Mouse (Mus musculus) cortical plate, adult 2 months (tissue): ENCODE results near the gene Espnl. TPM values are rescaled to one million over a fixed set of nuclear protein-coding genes. Genes with fewer than 3 reads are reported as not detected.

Source experiments
- H3K27ac ChIP-seq: fragments of 200-500 bp; 2 replicates; pipeline ENCODE4 v1.5.1; 2012; ENCODE audit warnings: low read length, control low read depth, inconsistent platforms; ENCODE audit not compliant: insufficient read depth
- H3K4me1 ChIP-seq: fragments of 200-500 bp; 2 replicates; pipeline ENCODE4 v1.6.1; 2011; ENCODE audit warnings: low read length; ENCODE audit not compliant: control insufficient read depth, insufficient read depth
- H3K4me3 ChIP-seq: fragments of 200-500 bp; 2 replicates; pipeline ENCODE4 v1.5.1; 2011; ENCODE audit warnings: mild to moderate bottlenecking, low read length, control low read depth; ENCODE audit not compliant: insufficient read depth
- CTCF ChIP-seq: fragments of 200-500 bp; IDR thresholded peaks from 2 replicates; pipeline ENCODE4 v1.5.1; 2011; ENCODE audit warnings: mild to moderate bottlenecking, control low read depth, low read length; ENCODE audit not compliant: insufficient read depth; ENCODE audit errors: extremely low read depth
- POLR2A ChIP-seq: fragments of 200-500 bp; IDR thresholded peaks from 2 replicates; pipeline ENCODE4 v1.6.1; 2011; ENCODE audit warnings: mild to moderate bottlenecking, low read length, control low read depth; ENCODE audit not compliant: insufficient read depth; ENCODE audit errors: extremely low read depth
- polyA plus RNA-seq: library from polyadenylated mRNA; depleted of rRNA; stranded (reverse); fragments of >200 nt; gene quantifications from 2 replicates; pipeline ENCODE4 v1.2.3, GENCODE M21; 2012; rRNA removed

Gene Espnl
- polyA plus RNA-seq, 1 experiment: 0.19 TPM

DNA sequence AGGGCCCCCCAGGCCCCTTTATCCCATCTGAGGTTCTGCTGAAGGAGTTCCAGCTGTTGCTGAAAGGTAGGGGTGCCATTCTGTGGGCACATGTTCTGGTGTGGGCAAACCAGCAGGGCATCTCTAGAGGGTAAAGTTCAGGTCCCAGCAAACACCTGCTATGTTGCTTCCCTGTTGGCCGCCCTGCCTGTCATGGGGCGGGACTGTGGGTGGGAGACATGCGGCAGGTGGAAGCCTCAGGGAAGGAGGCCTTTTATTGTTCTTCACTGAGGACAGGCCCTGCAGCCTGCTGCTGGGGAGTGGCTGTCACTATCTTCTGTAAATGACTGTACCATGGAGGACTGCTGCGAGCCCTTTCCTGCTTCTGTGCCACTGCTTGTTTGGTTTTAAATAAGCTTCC is 47.5 kb downstream of the Espnl start:
- TF ChIP-seq CTCF: no peak
- TF ChIP-seq POLR2A: no peak

DNA sequence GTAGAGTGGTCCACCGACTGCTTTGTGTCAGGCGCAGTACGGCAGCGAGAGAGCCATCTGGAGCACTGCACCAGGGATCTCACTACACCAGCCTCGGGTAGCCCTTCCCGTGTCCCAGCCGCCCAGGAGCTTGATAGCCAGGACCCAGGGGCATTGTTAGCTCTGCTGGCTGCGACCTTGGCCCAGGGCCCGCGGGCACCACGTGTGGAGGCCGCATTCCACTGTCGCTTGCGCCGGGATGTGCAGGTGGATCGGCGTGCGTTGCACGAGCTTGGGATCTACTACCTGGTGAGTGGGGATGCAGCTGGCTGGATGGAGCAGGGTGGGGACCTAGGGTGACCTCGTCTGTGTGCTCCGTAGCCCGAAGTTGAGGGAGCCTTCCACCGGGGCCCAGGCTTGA is 48.2 kb downstream of the Espnl start:
- no peak overlapping the region for H3K4me3 ChIP-seq
- no peak for TF ChIP-seq POLR2A
- no peak for TF ChIP-seq CTCF
- H3K27ac ChIP-seq: no peak overlapping the region
- H3K4me1 ChIP-seq: no peaks in the 10 kb centered on the region

More for the DNA sequence above, 47.5 kb downstream of the Espnl start:
- Histone ChIP-seq H3K4me1 (no peaks in the 10 kb centered on the region), H3K4me3 (no peak overlapping the region), H3K27ac (no peak overlapping the region)

DNA sequence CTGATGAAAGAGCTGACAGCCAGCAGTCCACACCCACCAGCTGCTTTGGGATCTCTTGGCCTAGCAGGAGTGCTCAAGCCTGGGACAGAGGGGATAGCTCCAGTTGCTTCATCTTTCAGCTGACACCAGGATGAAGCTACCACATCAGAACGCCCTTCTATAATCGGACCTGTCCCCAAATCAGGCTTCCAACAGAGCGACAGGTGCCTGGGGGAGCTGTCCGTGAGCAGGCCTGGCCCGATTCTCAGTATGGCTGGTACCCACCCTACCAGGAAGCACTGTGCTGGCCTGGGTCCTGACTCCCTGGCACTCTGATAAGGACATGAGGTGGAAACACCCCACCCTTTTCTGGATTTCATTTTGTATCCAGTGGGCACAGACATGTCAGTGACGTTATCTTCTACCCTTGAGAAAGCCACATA is 51.5 kb downstream of the Espnl start:
- TF ChIP-seq POLR2A: no peak
- TF ChIP-seq CTCF: no peak
- H3K4me1 ChIP-seq: no peaks in the 10 kb centered on the region
- H3K4me3 ChIP-seq: no peak overlapping the region
- H3K27ac ChIP-seq: no peak overlapping the region

DNA sequence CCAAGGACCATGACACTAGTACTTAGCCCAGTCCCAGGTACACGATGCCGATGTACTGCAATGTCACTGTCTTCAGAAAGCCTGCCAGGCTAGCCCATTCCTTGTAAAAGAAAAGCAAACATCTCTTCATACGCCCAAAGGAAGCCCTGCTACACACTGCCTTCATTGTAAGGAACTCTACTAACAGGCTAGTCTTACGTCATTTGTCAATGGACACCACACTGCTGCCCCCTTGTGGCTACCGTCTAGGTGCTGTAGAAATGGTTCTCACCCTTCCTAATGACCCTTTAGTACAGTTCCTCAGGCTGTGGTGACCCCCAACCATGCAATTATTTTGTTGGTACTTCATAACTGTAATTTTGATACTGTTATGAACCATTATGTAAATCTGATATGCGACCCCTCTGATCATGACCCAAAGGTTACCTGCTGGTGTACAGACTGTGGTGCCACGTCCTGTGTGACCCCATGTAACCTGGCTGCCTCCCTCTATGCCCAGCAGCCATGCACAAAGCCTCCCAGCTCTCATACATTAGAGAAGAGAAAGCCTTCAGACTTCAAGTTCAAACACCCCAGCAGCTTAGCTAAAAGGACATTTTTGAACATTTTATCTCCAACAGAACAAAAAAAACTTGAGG is 58.7 kb downstream of the Espnl start:
- no peak overlapping the region for H3K4me3 ChIP-seq
- TF ChIP-seq CTCF: peak; percentile 86
- no peak for TF ChIP-seq POLR2A
- H3K4me1 ChIP-seq: peaks cover 5% of the 10 kb centered on the region
- no peak overlapping the region for H3K27ac ChIP-seq

GRCm38 (mm10) chr1:91381091-91381471 is 59.2 kb downstream of the Espnl start:
- Histone ChIP-seq H3K27ac (no peak overlapping the region), H3K4me3 (no peak overlapping the region), H3K4me1 (peaks cover 5% of the 10 kb centered on the region)
- no peak for TF ChIP-seq POLR2A
- TF ChIP-seq CTCF: no peak

DNA sequence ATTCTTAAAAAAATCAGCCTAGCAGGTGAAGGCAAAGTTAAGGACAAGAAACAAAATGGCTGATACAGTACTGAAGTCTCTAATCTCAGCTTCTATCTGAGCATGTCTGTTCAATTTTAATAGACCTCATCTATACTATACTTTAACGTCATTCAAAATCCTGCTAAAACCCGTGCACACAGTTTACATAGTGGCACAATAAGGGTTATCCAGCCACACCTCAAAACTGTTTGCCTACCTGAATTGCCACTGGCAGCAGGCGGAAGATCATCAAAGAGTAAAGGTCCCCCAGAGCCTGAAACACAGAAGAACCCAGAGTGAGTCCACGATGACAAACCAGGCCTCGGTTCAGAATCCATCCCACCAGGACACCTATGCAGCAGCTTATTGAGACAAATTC is 68.5 kb downstream of the Espnl start:
- Histone ChIP-seq H3K27ac (no peak overlapping the region), H3K4me1 (no peaks in the 10 kb centered on the region; the same call in 1 of the 2 replicates), H3K4me3 (no peak overlapping the region)
- TF ChIP-seq POLR2A: no peak
- TF ChIP-seq CTCF: no peak

- no peak overlapping the region; the same call in 1 of the 2 replicates for H3K27ac ChIP-seq
- TF ChIP-seq POLR2A (no peak), CTCF (no peak)
- peak overlapping the region; percentile 88 for H3K4me3 ChIP-seq
- peaks cover 3% of the 10 kb centered on the region for H3K4me1 ChIP-seq
Measured at GRCm38 (mm10) chr1:91397927-91398259, 76.0 kb downstream of the Espnl start.

Other genes with a start within 250 kb of the Espnl start
- gene Rbm44, start 177.0 kb upstream of the Espnl start, polyA plus RNA-seq: 0.04 TPM in 1 of 2 replicates, not detected in the other
- 76.5 and 76.6 TPM in 2 replicates for gene Ramp1, start 142.3 kb upstream of the Espnl start, polyA plus RNA-seq
- 60.0 and 65.7 TPM in 2 replicates for gene Ube2f, start 71.8 kb upstream of the Espnl start, polyA plus RNA-seq
- 18.4 and 20.6 TPM in 2 replicates for gene Scly, start 23.7 kb upstream of the Espnl start, polyA plus RNA-seq
- gene Klhl30, start 28.9 kb downstream of the Espnl start, polyA plus RNA-seq: 0.11 and 0.21 TPM in 2 replicates
- 0.90 and 1.3 TPM in 2 replicates for gene Erfe, start 44.4 kb downstream of the Espnl start, polyA plus RNA-seq
- 84.0 and 90.3 TPM in 2 replicates for gene Ilkap, start 76.7 kb downstream of the Espnl start, polyA plus RNA-seq
- 20.1 and 22.3 TPM in 2 replicates for gene Hes6, start 92.0 kb downstream of the Espnl start, polyA plus RNA-seq
- gene Per2, start 137.2 kb downstream of the Espnl start, polyA plus RNA-seq: 21.6 and 24.3 TPM in 2 replicates
- gene Traf3ip1, start 172.6 kb downstream of the Espnl start, polyA plus RNA-seq: 18.2 and 20.0 TPM in 2 replicates
- 20.7 and 22.2 TPM in 2 replicates for gene Asb1, start 218.5 kb downstream of the Espnl start, polyA plus RNA-seq